Mouse (Mus musculus): ENCODE data around the gene Wtap. TPM values are rescaled to one million over a fixed set of nuclear protein-coding genes. Genes with fewer than 3 reads are reported as not detected.
"Not testable (repeated sequence)": the region's sequence is repeated elsewhere in the genome, so short reads cannot be mapped to it uniquely, and the experiment has no call there.

The Wtap gene
- total and polyA plus RNA-seq, 3 experiments = 63.5 to 74.0 TPM; not detected in 1

DNA sequence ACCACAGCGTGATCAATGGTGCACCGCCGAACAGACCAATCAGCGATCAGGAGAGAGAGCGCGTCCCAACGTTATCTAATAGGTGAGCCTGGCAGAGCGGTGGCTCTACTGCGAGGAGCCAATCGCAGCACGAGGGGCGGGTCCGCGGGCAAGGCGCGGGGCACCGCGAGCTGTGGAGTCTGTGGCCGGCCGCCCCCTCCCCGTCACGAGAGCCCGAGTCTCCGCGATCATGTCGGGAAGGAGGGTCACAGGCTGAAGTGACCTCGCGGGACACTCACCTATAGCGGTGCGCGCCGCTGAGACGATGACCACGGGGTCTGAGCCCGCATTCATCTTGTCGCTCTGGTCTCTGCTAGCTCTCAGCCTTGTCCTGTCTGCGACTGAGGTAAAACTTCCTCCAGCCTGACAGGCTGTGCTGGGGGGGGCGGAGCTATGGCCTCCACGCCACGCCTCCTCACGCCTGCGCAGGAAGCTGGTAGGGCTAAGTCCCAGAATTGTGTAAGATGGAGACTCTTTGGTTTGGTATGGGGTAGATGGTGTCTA is 33.6 kb downstream of the Wtap start, which contains the start of gene Acat2:
Gene Acat2, minus strand, starts transcription at position 417 of the 543 bp plus-strand sequence.
- Histone ChIP-seq H3K9me3 (replicated peaks; ENCODE audit: insufficient read depth, low read length) (no peaks in the 10 kb centered on the region), H3K27me3 (ENCODE audit: control insufficient read depth in 1 of 2, insufficient read depth in 2 of 2, low read length in 2 of 2) (no peaks in the 10 kb centered on the region), H3K9ac (ENCODE audit: control insufficient read depth, low read depth, low read length, poor library complexity, severe bottlenecking) (peak within 1 kb of the TSS; percentile 71), H3K79me2 (ENCODE audit: control insufficient read depth, insufficient read depth, low read length, poor library complexity) (no peaks in the 10 kb centered on the region; the same call in 1 of the 2 replicates), H3K27ac (ENCODE audit: control insufficient read depth, low read depth, low read length) (peak within 1 kb of the TSS; percentile 43), H3K4me3 (ENCODE audit: control insufficient read depth in 1 of 2, insufficient read depth in 1 of 2, low read depth in 2 of 2, low read length in 2 of 2) (peak within 1 kb of the TSS; percentile 72 to 85), H3K36me3 (ENCODE audit: control insufficient read depth in 1 of 2, insufficient read depth in 2 of 2, low read length in 2 of 2) (peaks cover 2 to 6% of the 10 kb centered on the region in 2 experiments; a peak in 2 of 4 replicates), H3K4me1 (ENCODE audit: control insufficient read depth in 1 of 2, insufficient read depth in 2 of 2, low read length in 2 of 2) (peaks cover 0 to 11% of the 10 kb centered on the region in 2 experiments; a peak in 2 of 4 replicates)
- TF ChIP-seq NRF1 (IDR thresholded peaks at IDR 0.05; ENCODE audit: insufficient read depth, low read depth, low read length, poor library complexity, severe bottlenecking) (peak; percentile 98), ETS1 (IDR thresholded peaks at IDR 0.05; ENCODE audit: low read depth, low read length) (no peak), USF1 (IDR thresholded peaks at IDR 0.05; ENCODE audit: low read depth, low read length) (peak; percentile 18; the same call in 1 of the 2 replicates), TAL1 (IDR thresholded peaks at IDR 0.05; ENCODE audit: low read length) (no peak), POLR2AphosphoS5 (IDR thresholded peaks at IDR 0.05; ENCODE audit: borderline replicate concordance, low read depth, low read length) (peak; percentile 41; the same call in 1 of the 2 replicates), SIN3A (IDR thresholded peaks at IDR 0.05; ENCODE audit: low read length) (peak; percentile 89), MAX (IDR thresholded peaks at IDR 0.05; ENCODE audit: low read length) (no peak), HCFC1 (IDR thresholded peaks at IDR 0.05; ENCODE audit: low read depth, low read length) (peak; percentile 56; the same call in 1 of the 2 replicates), JUND (IDR thresholded peaks at IDR 0.05; ENCODE audit: low read depth, low read length) (no peak), ZMIZ1 (IDR thresholded peaks at IDR 0.05; ENCODE audit: low read depth, low read length) (peak; percentile 96), MXI1 (IDR thresholded peaks at IDR 0.05; ENCODE audit: low read depth, low read length) (peak; percentile 70), TBP (IDR thresholded peaks at IDR 0.05; ENCODE audit: low read depth, low read length) (peak; percentile 83), RCOR1 (IDR thresholded peaks at IDR 0.05; ENCODE audit: low read depth, low read length) (no peak), MAZ (IDR thresholded peaks at IDR 0.05; ENCODE audit: low read depth, low read length) (peak; percentile 41; the same call in 1 of the 2 replicates), GATA1 (IDR thresholded peaks at IDR 0.05; ENCODE audit: low read depth, low read length) (peak; percentile 40; the same call in 1 of the 2 replicates), NELFE (IDR thresholded peaks at IDR 0.05; ENCODE audit: low read depth, low read length) (peak; percentile 85), POLR2A (IDR thresholded peaks at IDR 0.05; ENCODE audit: control insufficient read depth in 1 of 2, insufficient read depth in 1 of 2, low read depth in 1 of 2, low read length in 2 of 2, poor library complexity in 1 of 2) (peak; percentile 92 to 98; a peak in 3 of 4 replicates), TCF12 (IDR thresholded peaks at IDR 0.05; ENCODE audit: low read depth, low read length) (0 out of 2 replicates have a peak, but pooled peaks have one; percentile 37), POLR2AphosphoS2 (IDR thresholded peaks at IDR 0.05; ENCODE audit: low read length) (peak; percentile 95), CTCF (IDR thresholded peaks at IDR 0.05 in 2 of 3, conservative IDR thresholded peaks at IDR 0.05 in 1 of 3; ENCODE audit: control insufficient read depth in 1 of 3, insufficient read depth in 1 of 3, low read depth in 2 of 3, low read length in 3 of 3, poor library complexity in 1 of 3, severe bottlenecking in 1 of 3) (no peak)
- peak; percentile 96 for DNase-seq (ENCODE audit: low read depth, low spot score)

DNA sequence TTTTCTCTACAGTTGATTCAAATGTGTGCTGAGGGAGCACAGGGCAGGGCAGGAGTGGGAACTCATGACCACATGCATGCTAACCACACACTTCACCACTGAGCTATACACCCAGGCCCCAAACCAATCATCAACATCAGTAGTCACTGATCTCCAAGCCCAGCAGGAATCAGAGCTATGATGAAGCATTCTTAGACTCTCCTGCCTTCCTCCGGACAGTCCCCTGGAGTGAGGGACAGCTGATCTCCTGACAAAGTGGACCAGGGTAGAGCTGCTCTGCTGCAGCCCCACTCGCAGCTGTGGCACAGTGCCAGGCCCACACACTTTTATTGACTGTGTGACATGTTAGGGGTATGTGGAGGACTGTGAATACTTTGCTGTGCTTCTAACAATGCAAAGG is 34.6 kb downstream of the Wtap start:
- DNase-seq (ENCODE audit: low read depth, low spot score); H3K9ac ChIP-seq (ENCODE audit: control insufficient read depth, low read depth, low read length, poor library complexity, severe bottlenecking); H3K4me3 ChIP-seq (ENCODE audit: control insufficient read depth in 1 of 2, insufficient read depth in 1 of 2, low read depth in 2 of 2, low read length in 2 of 2); H3K9me3 ChIP-seq (replicated peaks; ENCODE audit: insufficient read depth, low read length); H3K79me2 ChIP-seq (ENCODE audit: control insufficient read depth, insufficient read depth, low read length, poor library complexity); H3K27me3 ChIP-seq (ENCODE audit: control insufficient read depth in 1 of 2, insufficient read depth in 2 of 2, low read length in 2 of 2); H3K36me3 ChIP-seq (ENCODE audit: control insufficient read depth in 1 of 2, insufficient read depth in 2 of 2, low read length in 2 of 2); H3K27ac ChIP-seq (ENCODE audit: control insufficient read depth, low read depth, low read length): not testable (repeated sequence)
- H3K4me1 ChIP-seq (ENCODE audit: control insufficient read depth in 1 of 2, insufficient read depth in 2 of 2, low read length in 2 of 2) = peaks cover 0 to 11% of the 10 kb centered on the region in 2 experiments; a peak in 2 of 4 replicates

Data from MEL (cell line).